Mouse (Mus musculus): ENCODE results near the gene Prkca.

Gene Prkca

DNA sequence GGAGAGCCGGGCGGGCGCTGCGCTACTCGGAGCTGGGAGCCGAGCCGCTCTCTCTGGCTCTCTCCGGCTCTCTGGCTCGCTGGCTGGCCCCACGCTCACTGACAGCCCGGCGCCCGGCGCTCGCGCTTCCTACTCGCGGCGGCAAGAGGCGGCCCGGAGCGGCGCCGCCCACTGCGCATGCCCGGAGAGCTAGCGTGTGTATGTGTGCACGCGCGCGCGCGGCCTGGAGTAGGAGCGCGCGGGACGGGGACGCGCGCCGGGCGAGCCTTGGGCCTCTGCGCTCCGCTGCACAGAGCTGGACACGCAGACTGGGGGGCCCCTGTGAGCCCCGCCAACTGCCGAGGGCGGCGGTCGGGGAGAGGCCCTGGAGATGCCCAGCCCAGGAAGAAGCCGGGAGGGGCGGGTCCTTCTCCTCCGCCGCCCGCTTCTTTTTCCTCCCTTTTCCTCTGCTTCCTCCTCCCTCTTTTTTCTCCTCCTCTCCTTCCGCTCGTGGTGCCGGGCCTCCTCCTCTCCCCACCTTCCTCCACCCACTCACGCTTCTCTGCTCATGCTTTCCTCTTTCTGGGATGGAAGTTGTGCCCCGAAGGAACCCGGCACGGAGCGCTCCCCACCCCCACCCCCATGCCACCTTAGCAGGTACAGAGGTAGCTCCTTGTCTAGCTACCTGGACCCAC lies at the start of gene Prkca:
Gene Prkca (minus strand): TSS at position 140 of the 674 bp plus-strand sequence.
- DNase-seq: peak; percentile 94

- DNase-seq: no peak
Observed at GRCm38 (mm10) chr11:108385666-108386024, 41.9 kb upstream of the Prkca start.

- no peak for DNase-seq
Observed at GRCm38 (mm10) chr11:108384920-108385665, 41.4 kb upstream of the Prkca start.

DNA sequence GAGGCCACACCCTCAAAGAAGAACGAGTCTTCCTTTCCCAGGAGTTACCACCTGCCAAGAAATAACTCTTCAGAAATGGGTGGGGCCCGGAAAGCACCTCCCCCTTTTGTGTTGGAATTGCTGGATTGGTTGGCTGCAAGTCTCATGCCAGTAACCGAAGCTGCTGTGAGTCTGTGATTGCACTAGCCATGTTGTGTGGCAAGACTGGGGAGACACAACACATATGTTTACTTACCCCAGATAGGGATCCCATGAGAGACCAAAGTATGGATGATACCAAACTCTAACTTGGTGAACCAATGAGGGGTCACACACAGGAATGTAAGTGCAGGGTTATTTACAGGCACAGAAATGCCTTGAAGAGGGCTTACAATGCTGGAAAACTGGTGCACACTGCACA lies 38.9 kb upstream of the Prkca start:
- no peak for DNase-seq

DNA sequence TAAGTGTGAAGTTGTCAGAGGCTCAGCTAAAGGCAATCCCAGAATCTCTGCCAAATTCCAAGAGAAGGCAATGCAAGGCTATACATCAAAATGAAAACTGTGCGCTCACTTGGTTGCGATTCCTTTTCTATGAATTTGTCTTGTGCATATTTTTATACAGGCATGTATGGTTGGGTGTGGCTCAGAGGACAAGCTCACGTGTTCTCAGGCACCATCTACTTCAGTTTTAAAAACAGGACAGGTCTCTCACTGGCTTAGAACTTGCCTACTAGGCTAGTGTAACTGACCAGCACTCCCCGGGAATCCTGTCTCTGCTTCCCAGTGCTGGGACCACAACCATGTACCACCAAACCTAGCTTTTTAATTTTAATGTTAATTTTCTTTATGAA lies 34.6 kb upstream of the Prkca start:
- DNase-seq: no peak

- DNase-seq: peak; percentile 62
Observed at GRCm38 (mm10) chr11:108377680-108378362, 34.1 kb upstream of the Prkca start.

DNA sequence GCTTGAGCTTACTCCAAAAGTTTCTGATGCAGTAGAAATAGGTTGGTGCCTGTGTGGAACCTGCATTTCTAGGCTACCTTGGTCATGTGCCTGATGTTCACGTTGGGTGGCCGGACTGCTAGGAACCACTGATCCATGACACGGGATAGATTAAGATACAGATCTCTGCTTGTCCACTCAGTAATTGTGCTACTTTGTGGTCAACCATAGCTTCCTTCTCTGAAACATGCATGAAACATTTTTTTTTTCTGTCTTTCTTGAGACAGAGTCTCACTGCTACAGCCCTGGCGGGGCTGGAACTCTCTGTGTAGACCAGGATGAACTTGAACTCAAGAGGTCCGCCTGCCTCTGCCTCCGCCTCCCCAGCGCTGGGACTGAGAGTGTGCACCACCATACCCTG lies 33.1 kb upstream of the Prkca start:
- no peak for DNase-seq

DNA sequence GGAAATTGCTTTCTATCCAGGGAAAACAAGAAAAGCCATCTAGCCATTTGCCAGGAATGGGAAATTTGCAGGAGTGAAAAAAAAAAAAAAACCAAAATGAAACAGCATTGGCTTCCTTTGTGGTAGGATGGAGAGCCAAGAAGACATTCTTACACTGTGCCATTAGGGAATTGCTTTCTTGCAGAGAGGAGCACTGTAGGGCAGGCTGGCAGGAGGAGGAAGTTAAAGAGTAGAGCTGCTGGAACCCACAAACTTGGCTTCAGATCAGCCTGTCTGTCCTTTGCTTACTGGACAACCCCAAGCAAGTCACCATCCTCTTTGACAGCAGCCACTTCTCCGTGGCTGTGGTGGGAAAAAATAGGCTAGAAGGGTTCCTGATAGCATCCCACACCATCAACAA lies 23.3 kb upstream of the Prkca start:
- no peak for DNase-seq

GRCm38 (mm10) chr11:108365600-108365999 lies 21.9 kb upstream of the Prkca start:
- DNase-seq: no peak

DNA sequence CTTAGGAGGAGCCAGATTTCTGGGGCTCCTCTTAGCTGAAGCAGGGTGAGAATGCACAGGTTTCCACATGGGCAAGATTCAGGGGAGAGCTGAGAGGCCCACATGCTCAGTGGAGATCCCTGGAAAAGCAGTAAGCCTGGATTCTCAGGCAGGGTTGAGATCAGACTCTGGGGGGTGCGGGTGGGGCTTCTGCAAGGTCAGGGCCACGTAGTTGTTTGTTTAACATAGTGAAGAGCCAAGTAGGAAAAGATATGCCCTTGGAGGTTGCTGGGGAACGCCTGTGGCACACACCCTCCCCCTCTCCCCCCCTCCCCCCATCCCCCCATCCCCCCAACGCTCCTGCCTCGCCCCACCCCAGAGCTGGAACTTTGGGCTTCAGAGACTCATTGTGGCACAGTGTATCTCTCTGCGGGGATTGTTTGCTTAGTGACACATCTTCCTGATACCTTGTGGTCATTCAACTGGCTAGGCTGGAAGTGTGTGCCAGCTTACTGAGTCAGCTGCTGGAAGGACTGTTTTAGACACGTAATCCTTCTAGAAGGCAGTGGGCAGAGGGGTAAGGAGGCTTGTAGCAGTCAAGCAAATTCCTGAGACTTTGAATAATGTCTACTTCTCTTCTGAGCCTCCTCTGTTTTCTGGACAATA lies 21.3 kb upstream of the Prkca start:
- no peak for DNase-seq

- no peak for DNase-seq
Observed at GRCm38 (mm10) chr11:108363991-108364390, 20.3 kb upstream of the Prkca start.

- DNase-seq: no peak
Observed at GRCm38 (mm10) chr11:108362965-108363364, 19.2 kb upstream of the Prkca start.

GRCm38 (mm10) chr11:108360983-108361382 lies 17.3 kb upstream of the Prkca start:
- DNase-seq: no peak

- DNase-seq: no peak
Observed at GRCm38 (mm10) chr11:108358911-108359310, 15.2 kb upstream of the Prkca start.

- no peak for DNase-seq
Observed at GRCm38 (mm10) chr11:108356020-108356419, 12.3 kb upstream of the Prkca start.

DNA sequence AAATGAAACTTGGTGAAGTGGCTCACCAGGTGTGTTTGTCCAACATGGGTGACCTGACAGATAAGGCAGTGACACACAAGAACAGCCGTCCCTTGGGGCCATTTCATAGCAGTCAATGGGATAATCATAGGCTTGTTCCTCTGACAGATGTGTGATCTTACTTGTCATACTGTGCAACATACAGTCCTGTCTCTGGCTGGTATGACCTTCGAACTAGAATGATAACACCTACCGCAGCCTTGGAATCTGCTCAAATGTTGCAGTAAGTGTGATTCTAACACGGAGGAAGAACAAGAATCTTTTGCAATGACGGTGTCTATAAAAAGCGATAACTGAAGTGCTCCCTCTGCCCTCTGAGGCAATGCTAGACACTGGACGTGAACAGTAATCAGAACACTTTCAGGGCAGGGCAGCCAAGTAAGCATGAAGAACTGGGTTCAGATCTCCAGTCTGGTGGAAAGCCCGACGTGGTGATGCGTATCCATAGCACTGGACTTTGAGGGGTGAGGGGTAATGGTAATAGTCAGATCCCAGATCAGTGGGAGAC lies 9.2 kb upstream of the Prkca start:
- DNase-seq: no peak

DNA sequence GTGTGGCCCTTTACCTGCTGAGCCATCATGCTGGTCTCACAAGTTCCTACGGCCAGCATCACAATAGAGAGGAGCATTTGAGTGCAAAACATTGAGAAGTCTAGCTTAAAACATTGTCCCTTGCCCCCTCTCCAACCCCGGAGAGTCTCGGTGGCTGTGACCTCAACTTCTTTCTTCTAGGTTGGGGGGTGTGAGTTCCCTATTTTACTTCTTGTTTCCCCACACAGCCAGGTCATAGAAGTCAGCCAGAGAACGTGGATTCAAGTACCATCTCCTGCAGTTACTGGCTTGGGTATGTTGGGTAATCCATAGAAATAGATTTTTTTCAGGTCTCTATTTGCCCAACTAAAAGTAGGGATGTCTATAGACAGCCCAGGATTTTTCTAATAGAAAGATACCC lies 7.1 kb upstream of the Prkca start:
- DNase-seq: no peak

DNA sequence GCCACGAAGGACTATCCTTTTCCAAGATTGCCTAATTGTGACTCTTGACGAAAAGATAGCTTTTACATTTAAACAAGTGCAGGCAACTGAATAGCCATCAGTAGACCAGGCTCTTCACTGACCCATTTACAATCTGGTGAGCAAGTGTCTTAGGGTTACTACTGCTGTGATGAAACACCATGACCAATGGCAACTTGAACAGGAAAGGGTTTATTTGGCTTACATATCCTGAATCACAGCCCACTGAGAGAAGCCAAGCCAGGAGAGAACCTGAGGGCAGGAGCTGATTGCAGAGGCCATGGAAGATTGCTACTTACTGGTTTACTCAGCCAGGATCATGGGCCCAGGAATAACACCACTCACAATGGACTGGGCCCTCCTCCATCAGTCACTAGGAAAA lies 1.6 kb upstream of the Prkca start:
- no peak for DNase-seq

DNA sequence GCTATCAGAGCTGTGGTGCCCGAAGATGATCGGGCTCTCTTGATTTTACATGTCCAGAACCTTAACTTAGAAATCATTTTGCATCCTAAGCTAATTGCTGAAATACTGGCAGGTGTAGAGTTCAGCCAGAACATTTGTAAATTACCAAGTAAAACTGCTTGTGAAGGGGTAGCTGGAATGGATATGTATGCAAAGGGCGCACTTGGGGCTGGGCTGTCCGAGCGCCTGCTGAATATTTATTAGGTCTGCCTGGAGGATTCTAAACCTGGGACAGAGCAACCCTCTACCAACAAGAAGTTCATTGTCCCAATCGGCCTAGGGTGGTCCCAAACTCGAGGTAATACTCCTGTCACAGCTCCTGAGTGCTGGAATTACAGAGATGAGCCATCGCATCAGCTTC lies 1.0 kb upstream of the Prkca start:
- no peak for DNase-seq

DNA sequence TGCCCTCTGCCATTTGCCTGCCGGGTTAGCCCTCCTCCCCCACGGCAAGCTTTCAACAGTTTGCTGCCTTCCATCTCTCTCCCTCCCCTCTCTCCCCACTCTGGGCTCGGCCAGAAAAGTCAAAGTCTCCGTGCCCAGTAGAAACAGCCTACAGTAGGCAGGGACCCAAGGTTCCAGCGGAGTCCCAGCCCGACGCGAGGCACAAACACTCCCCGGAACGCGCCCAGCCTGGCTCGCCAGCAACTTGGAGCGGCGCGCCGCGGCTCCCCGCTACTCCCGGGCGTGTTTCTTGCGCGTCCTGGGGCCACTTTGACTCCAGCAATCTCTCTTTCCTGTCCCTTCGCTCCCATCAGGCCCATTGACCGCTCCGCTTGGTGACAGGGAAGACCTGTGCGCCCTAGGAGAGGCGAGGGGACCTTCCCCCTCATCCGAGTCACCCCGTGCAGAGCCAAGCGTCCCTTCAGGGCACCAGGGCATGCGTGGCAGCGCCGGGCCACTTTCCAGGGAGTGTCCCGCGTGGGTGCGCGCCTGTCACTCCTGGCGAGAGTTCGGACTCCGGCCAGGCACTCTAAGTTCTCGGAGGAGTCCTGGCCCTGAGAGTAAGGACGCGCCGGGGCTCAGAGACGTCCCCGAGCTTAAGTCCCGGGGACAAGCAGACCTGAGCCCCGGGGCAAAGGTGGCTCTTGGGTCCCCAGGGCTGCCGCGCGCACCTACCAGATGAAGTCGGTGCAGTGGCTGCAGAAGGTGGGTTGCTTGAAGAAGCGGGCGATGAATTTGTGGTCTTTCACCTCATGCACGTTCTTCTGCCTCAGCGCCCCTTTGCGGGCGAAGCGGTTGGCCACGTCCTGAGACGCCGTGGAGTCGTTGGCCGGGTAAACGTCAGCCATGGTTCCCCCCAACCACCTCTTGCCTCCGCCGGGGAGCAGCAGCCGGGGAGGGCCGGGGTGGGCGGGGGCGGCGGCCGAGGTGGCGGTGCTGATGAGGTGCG lies 653 bp downstream of the Prkca start, which contains the start of gene Apoh:
Gene Apoh (plus strand): TSS at position 574 of the 988 bp plus-strand sequence.
- DNase-seq: peak; percentile 43

GRCm38 (mm10) chr11:108341783-108342182 lies 1.9 kb downstream of the Prkca start:
- no peak for DNase-seq

- no peak for DNase-seq
Observed at GRCm38 (mm10) chr11:108340293-108340692, 3.4 kb downstream of the Prkca start.

All from cerebellum, adult 8-10 months (tissue).